Mouse (Mus musculus): ENCODE results near the gene Ermard.

Ermard gene

DNA sequence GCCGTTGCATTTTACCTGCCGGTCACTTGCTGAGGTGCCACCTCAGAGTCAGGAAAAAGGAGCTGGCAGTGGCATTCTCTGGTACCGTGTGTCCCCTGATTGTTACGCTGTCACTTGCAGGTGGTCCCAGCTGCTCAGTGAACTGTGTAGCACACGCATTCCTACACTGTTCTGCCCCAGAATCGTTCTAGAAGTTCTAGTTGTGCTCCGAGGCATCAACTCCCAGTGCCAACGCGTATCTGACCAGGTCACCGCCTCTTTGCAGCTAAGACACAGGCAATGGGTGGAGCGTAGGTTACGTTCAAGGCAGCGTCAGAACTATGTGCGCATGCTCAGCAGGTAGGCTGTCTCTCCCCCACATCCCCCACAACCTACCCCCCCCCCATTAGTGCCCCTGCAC lies 18.6 kb downstream of the Ermard start:
- DNase-seq (ENCODE audit: extremely low read depth, insufficient read length, low spot score): no peak

GRCm38 (mm10) chr17:15060356-15060755 lies 19.3 kb downstream of the Ermard start:
- DNase-seq (ENCODE audit: extremely low read depth, insufficient read length, low spot score): no peak

DNA sequence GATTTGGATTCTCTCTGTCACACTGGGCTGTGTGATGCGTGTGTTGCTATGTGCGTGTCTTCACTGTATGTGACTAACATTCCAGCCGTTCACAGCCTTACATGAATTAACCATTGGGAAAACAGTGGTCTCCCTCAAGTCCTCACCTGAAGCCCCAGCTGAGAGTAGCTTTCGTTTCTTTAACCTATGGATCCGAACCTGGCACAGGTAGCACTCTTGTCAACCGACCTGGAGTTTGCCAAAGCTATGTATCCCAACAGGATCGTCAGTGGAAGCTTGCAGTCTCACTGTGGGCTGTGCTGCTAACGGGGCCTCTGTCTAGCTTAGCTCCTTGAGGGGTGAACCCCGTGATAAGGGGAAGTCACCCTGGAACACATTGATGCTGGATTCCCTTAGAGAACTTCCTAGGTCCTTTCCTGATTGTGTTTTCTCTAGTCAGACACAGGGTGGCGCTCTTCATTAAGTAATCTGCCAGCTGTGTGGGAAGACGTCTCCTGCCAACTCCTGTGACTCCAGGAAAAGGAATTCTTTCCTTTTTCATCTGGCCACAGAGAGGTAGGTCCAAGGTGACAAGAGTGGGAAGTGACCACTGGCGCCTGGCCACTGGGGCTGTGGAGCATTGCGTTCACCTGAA lies 24.5 kb downstream of the Ermard start:
- peak; percentile 73 for DNase-seq (ENCODE audit: extremely low read depth, insufficient read length, low spot score)

DNA sequence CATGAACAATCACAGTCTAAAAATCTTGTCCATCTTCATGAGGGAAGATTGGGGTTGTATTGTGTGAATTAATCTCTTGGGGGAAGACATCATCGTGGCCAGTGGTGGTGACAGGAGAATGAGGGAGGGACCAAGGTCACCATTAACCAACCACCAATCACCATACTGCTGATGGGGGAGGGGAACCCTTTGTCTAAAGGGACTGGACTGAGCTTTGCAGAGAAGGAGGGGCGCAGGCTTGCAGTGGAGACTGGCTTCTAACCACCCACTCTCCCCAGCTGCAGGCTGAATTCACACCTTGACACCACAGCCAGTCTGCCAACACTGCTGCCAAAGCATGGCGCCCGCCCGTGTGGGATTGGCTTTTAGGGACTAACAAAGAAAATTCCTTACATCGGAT lies 25.1 kb downstream of the Ermard start:
- DNase-seq (ENCODE audit: extremely low read depth, insufficient read length, low spot score): no peak

GRCm38 (mm10) chr17:15066911-15067310 lies 25.9 kb downstream of the Ermard start:
- no peak for DNase-seq (ENCODE audit: extremely low read depth, insufficient read length, low spot score)

GRCm38 (mm10) chr17:15068040-15068792 lies 27.2 kb downstream of the Ermard start:
- DNase-seq (ENCODE audit: extremely low read depth, insufficient read length, low spot score): peak; percentile 63

DNA sequence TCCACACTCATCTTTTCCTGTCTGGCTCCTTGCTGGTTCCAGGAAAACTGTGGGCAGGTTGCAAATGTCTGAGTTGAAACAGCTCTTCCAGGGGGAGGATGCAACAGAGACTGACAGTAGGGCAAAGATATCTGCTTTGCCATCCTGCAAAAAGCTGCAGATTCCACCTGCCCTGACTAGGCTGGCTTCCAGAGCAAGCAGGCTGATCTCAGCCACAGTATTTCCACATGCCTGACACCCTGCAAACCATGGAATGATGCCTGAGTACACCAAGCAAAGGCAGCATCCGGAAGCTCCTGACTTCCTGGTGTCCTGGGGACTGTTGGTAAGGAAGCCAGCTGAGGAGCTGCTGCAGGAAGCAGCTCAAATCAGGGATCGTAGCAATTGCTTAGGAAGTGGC lies 28.1 kb downstream of the Ermard start:
- DNase-seq (ENCODE audit: extremely low read depth, insufficient read length, low spot score): no peak

- no peak for DNase-seq (ENCODE audit: extremely low read depth, insufficient read length, low spot score)
Observed at GRCm38 (mm10) chr17:15072211-15072610, 31.2 kb downstream of the Ermard start.

GRCm38 (mm10) chr17:15075033-15075432 lies 34.0 kb downstream of the Ermard start:
- DNase-seq (ENCODE audit: extremely low read depth, insufficient read length, low spot score): no peak

DNA sequence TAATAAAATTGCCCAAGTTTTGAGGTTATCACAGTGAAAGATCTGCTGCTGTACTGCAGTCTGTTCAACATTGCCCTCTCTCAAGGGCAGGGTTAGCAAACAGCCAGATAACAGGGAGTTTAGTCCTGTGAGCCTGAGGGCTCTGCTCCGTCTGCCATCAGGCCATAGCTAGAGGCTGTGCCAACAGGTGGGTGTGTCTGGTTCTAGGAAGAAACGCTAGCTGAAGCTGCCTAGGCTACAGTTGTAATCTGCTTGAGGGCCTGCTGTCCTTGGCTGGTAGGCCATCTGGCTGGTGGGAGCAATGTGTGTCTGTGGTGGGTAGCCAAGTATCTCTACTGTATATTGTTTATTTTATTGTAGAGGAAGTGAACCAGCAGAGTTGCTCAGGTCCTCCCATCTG lies 36.5 kb downstream of the Ermard start:
- no peak for DNase-seq (ENCODE audit: extremely low read depth, insufficient read length, low spot score)

DNA sequence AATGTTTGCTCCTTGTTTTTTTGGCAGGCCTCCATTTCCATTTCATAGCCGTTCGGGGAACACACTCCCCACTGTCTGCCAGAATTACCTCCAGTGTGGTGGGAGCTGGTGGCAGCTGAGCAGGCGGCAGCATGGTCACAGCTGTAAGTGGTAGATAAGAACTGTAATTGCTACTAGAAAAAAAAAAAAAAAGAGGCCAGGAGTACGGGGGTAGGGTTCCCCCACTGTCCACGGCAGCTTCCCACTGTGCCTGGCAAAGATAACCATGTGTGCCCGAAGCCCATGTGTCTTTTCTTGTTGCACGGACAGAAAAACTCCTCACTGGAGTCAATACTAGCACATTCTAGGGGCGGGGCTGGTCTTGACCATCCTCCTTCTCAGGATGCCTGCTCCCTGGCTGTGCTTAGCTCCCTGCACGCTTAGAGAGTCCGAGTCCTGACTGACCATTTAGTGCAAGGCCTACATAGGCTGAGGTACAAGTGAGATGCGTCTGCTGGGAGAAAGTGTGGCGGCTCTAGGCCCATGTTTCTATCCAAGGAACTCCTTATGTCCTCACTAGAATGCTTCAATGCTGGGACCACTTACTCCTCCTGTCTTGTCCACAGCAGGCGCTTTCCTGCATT lies 43.3 kb downstream of the Ermard start:
- no peak for DNase-seq (ENCODE audit: extremely low read depth, insufficient read length, low spot score)

DNA sequence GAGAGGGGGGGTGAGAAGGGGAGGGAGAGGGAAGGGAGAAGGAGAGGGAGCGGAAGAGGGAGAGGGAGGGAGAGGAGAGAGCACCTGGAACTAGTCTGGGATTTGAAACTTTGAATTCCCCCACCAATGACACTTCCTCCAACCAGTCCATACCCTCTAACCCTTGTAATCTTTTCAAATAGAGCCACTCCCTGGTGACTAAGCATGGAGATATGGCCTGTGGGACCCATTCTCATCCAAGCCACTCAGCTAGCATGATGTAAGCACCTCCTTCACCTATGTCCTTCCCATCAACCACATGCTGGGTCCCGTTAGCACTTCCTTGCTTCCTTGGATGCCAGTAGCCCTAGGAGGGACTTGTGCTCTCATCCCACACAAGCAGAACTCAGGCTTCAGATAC lies 44.0 kb downstream of the Ermard start:
- DNase-seq (ENCODE audit: extremely low read depth, insufficient read length, low spot score): no peak

DNA sequence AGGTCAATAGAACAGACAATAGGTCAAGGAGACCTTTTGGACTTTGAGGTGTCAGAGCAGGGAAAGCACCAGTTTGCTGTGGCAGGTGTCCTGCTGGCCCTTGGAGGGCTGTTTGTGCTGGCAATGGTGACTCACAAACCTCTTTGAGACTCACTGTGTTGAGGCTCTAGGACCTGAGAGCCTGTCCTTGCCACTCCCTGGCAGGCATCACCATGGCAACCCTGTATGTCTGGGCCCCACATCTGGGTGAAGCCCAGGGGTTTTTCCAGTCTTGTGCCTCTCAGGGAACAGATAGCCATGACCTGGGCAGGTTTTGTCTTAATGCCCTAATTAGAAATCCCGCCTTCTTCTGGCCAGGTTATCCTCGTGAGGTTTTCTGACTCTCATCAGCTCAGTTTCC lies 47.2 kb downstream of the Ermard start:
- no peak for DNase-seq (ENCODE audit: extremely low read depth, insufficient read length, low spot score)

- no peak for DNase-seq (ENCODE audit: extremely low read depth, insufficient read length, low spot score)
Observed at GRCm38 (mm10) chr17:15088591-15089001, 47.6 kb downstream of the Ermard start.

GRCm38 (mm10) chr17:15091739-15092138 lies 50.7 kb downstream of the Ermard start:
- no peak for DNase-seq (ENCODE audit: extremely low read depth, insufficient read length, low spot score)

- no peak for DNase-seq (ENCODE audit: extremely low read depth, insufficient read length, low spot score)
Observed at GRCm38 (mm10) chr17:15093523-15093922, 52.5 kb downstream of the Ermard start.

DNA sequence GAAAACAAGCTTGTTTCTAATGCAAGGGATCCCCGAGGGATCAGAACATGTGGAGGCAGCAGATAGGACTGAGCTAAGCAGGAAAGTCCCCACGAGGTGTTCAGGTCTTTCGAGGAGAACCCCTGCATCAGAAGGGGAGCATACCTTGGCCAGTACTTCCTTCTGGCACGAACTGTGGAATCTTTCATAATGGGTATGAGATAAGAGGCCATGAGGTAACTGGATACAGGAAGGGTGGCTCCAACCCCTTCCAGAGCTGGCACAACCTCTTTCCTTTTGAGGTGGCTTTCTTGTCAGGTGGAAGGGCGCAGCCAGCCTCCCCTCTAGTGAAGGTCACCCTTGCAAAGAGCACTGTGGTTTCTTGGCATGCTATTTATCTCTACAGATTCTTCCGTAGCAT lies 55.8 kb downstream of the Ermard start:
- no peak for DNase-seq (ENCODE audit: extremely low read depth, insufficient read length, low spot score)

DNA sequence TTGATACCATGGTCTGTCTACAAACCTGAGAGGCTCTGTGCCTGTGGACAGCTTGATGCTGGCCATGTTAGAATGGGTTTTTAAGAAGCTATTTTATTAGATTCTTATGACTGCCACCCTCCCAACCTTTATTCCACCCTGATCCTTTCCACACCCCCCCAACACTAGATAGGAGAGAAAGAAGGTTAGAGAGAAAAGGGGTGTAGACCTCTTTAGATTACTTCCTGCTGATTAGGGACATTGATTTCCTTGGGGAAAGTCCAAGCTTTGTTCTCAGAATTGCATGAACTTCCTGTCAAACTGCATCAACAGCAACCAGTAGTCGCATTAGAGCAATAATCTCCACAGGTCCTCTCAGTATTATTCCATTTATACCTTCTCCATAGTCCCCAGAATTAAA lies 57.7 kb downstream of the Ermard start:
- no peak for DNase-seq (ENCODE audit: extremely low read depth, insufficient read length, low spot score)

DNA sequence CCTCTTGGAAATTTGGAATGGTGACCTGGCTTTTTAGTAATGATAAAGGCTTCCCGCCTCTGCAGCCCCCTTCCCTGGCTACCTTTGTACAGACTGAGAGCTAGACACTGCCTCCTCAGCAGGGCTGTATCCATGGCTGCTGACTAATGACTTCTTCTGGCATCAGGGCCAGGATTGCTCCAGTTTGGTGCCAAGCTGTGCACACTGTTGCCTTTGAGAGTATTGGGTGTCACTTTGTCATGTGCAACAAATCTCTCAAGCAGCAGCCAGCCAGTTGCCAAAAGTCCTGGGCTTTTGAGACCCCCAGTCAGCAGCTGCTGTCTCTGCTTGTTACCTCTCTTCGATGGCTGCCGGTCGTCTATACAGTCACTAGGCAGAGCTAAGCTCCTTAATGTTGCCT lies 60.3 kb downstream of the Ermard start:
- no peak for DNase-seq (ENCODE audit: extremely low read depth, insufficient read length, low spot score)

DNA sequence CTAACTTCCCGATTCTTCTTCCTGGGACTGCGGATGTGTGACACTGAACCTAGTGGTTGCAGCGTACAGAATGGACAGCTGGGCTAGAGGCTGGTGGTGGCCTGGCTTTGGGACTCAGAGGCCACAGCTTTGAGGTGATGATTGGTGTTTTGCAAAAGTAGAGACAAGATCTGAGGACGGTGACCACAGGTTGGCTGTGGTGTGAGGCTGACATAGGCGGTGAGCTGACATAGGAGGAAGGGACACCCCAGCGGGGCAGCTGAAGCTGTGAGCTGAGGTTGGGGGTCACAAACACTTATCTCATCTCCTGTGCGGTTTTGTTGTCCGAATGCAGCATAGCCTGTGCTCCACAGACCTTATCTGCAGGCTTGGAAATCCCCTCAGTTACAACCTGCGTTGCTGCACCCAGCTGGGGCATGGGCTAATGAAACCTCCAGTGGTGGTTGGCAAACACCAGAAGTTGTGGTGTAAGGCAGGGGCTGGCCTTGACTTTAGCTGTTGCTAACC lies 66.2 kb downstream of the Ermard start:
- DNase-seq (ENCODE audit: extremely low read depth, insufficient read length, low spot score): no peak

DNA sequence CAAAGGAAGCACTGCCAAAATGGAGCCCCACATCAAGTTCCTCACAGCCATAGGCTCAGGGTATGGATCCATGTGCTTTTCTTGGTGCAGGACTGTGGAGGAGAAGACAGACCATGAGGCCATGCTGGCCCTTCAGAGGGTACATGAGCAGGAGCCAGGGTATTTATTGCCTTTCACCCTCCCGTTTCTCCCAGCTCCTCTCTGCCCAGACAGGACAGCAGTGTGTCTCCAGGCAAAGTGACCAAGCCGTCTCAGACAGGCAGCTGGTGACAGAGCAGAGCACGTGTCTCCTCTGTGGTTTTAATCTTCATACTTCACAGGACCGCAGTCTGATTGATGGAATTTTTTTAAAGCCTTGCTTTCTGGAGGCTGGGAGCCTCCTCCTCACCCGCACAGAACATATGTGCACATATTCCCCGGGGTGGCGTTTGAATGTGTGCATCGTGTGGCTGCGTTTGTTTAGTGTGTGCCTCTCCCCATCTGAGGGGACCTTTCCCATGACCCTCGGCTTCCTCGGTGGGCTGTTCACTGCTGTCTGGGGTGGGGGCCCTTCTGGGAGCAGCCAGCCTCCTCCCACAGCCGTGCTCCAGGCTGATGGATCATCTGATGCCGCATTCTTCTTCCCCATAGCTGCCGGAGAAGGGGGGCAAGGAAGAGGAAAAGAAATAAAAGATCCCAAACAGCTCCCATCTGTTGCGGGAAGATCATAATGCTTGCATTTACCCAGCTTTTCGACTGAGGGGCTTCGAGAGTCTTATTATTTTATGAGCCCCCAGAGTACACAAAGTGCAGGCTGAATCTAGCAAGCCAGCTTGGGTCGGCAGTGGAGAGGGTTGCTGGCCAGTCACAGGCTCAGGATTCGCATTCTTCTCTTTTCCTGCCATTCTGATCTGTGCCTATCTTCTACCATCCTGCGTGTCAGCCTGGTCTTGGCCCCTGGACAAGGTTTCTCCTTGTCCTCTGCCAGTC lies 67.7 kb downstream of the Ermard start:
- DNase-seq (ENCODE audit: extremely low read depth, insufficient read length, low spot score): peak; percentile 48
